Mouse (Mus musculus) neural tube, embryonic 14.5 days (tissue): Measurements from ENCODE around the gene Cfap157. TPM values are rescaled to one million over a fixed set of nuclear protein-coding genes. Genes with fewer than 3 reads are reported as not detected.

Source experiments
- ATAC-seq: fragments of 200-750 bp; cut with Nextera tagmentation; 2 replicates; pipeline ENCODE4 v1.8.0; 2017; ENCODE audit warnings: low read depth, mild to moderate bottlenecking, moderate TSS enrichment, moderate library complexity
- H3K27ac ChIP-seq: fragments of 300-500 bp; sonication (generic); 2 replicates; pipeline ENCODE4 v1.5.1; 2014; ENCODE audit warnings: low read depth, mild to moderate bottlenecking, control low read depth, low read length, moderate library complexity, mixed read lengths
- H3K27me3 ChIP-seq: fragments of 300-500 bp; sonication (generic); 2 replicates; pipeline ENCODE4 v1.6.1; 2014; ENCODE audit warnings: low read length; ENCODE audit not compliant: control insufficient read depth, insufficient read depth
- H3K36me3 ChIP-seq: fragments of 300-500 bp; sonication (generic); 2 replicates; pipeline ENCODE4 v1.6.1; 2014; ENCODE audit warnings: low read length, mixed read lengths; ENCODE audit not compliant: control insufficient read depth, insufficient read depth
- H3K4me1 ChIP-seq: fragments of 300-500 bp; sonication (generic); 2 replicates; pipeline ENCODE4 v1.6.1; 2014; ENCODE audit warnings: low read length; ENCODE audit not compliant: control insufficient read depth, insufficient read depth
- H3K4me2 ChIP-seq: fragments of 300-500 bp; sonication (generic); 2 replicates; pipeline ENCODE4 v1.6.1; 2014; ENCODE audit warnings: mild to moderate bottlenecking, low read depth, low read length, control low read depth
- H3K4me3 ChIP-seq: fragments of 300-500 bp; sonication (generic); 2 replicates; pipeline ENCODE4 v1.5.1; 2014; ENCODE audit warnings: low read depth, low read length, control low read depth, mixed read lengths
- H3K9ac ChIP-seq: fragments of 300-500 bp; sonication (generic); replicated peaks from 2 replicates; pipeline ENCODE4 v1.6.1; 2014; ENCODE audit warnings: low read depth, mild to moderate bottlenecking, control low read depth, low read length, mixed read lengths
- H3K9me3 ChIP-seq: fragments of 300-500 bp; sonication (generic); 2 replicates; pipeline ENCODE4 v1.6.1; 2016; ENCODE audit warnings: low read length; ENCODE audit not compliant: control insufficient read depth
- WGBS: fragments of 180-500 bp; shearing (Covaris S2); extraction: QIAGEN DNeasy Blood & Tissue Kit; methylation state at CpG from one replicate; pipeline ENCODE4 v1.1.7; 2014; 5-methylcytosine and 5-hydroxymethylcytosine counted together
- polyA plus RNA-seq: library from polyadenylated mRNA; unstranded; fragments of >200 nt; fragmentation: Nextera tagmentation; extraction: Ambion mirVana; gene quantifications from 2 replicates; pipeline ENCODE4 v1.2.1, GENCODE M21; 2014

Gene Cfap157
- polyA plus RNA-seq, 1 experiment from 2014 or later, result 0.48 TPM

DNA sequence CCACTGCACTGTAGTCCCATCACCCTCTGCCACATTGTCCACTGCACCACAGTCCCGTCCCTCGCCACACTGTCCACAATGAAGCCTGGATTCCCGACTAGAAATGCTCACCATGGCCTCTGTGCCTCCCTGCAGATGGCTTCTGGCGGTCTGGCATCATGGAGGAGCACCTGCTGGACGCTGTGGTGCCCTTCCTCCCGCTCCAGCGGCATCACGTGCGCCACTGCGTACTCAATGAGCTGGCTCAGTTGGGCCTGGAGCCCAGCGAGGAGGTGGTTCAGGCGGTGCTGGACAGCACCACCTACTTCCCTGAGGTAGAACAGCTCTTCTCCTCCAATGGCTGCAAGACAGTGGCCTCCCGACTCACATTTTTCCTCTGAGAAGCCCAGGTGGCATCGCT, 22.9 kb downstream of the Cfap157 start:
- H3K4me2 ChIP-seq, result no peak overlapping the region
- no peak for ATAC-seq
- WGBS, result 88% methylated on average over 14 of the region's 14 CpGs
- no peak overlapping the region for H3K4me3 ChIP-seq
- H3K9ac ChIP-seq, result no peak overlapping the region
- no peaks in the 10 kb centered on the region for H3K27me3 ChIP-seq
- peaks cover 15% of the 10 kb centered on the region for H3K36me3 ChIP-seq
- H3K9me3 ChIP-seq, result no peaks in the 10 kb centered on the region
- no peak overlapping the region for H3K27ac ChIP-seq
- H3K4me1 ChIP-seq, result peaks cover 5% of the 10 kb centered on the region

DNA sequence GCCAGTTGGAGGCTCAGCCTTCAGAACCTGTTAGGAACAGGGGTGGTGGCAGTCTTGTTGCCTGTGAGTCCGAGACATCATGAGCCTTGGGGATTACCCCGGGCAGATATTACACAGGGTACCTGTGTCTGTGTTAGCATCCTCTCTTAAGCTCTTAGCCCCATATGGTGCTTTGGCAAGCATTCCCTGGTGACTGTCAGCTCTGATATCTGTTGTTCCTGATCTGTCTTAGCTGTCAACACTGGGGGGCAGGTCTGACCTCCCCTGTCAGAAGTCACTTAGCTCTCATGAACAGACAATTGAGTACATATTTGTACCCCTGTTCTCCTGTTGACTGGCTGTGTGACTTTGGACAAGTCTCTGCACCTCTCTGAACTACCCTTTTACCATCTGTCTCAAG, 25.2 kb downstream of the Cfap157 start:
- Histone ChIP-seq H3K4me2 (no peak overlapping the region), H3K9me3 (no peaks in the 10 kb centered on the region), H3K4me3 (no peak overlapping the region), H3K27ac (no peak overlapping the region), H3K36me3 (peaks cover 24% of the 10 kb centered on the region), H3K27me3 (no peaks in the 10 kb centered on the region), H3K4me1 (peaks cover 5% of the 10 kb centered on the region), H3K9ac (no peak overlapping the region)
- 85% methylated on average over 2 of the region's 2 CpGs for WGBS
- no peak for ATAC-seq

DNA sequence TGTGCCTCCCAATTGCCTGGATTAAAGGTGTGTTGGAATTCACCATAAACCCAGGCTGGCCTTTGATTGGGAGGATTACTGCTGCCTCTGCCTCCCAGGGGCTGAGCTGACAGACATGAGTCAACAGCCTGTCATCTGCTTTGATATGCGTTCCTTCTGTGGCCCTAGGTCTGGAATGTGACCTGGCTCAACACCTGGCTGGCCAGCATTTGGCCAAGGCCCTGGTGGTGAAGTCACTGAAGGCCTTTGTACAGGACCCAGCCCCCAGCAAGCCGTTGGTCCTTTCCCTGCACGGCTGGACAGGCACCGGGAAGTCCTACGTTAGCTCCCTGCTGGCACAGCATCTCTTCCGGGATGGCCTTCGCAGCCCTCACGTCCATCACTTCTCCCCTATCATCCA, 25.7 kb downstream of the Cfap157 start:
- Histone ChIP-seq H3K36me3 (peaks cover 26% of the 10 kb centered on the region), H3K27me3 (no peaks in the 10 kb centered on the region), H3K9ac (0 out of 2 replicates have a peak overlapping the region, but pooled peaks have one; percentile 16), H3K4me1 (peaks cover 5% of the 10 kb centered on the region), H3K4me2 (no peak overlapping the region), H3K4me3 (no peak overlapping the region), H3K27ac (no peak overlapping the region), H3K9me3 (no peaks in the 10 kb centered on the region)
- no peak for ATAC-seq
- WGBS, result 72% methylated on average over 8 of the region's 8 CpGs

DNA sequence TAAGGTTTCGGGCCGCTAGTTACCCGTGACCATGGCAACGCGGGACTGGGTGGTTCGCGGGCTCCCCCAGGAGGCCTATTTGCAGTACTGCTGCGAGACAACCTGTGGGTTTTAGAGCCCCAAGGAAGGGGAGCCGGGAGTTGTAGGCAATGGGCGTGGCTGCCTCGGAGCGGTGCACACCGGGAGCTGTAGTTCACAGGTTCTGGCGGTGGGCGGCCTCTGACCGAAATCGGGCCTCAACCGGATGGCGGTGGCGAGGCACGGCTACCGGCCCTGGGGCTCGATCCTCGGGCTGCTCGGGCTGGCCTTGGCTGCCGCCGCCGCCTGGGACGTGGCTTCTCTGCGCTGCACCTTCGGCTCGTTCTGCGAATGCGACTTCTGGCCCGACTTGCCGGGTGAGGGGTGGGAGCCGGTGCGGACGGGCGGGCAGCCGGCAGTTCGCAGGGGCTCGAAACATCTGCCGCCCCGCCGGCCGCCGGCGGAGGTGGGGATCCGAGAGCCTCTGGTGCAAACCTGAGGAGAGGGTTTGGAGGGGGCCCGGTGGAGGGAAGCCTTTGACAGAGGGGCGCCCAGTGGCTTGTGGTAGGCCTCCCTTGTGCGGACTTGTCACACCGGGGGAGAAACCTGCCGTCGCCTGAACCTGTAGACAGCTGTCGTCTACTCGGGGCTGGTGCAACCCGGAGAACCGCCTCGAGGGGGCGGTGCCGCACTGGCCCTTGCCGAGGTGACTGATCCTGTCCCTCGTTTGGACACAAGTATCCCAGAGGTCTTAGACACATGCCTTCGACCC, 27.0 kb downstream of the Cfap157 start, which contains the start of gene Tor2a:
TSS of gene Tor2a (plus strand) at position 179 of the 790 bp plus-strand sequence.
- under 1% methylated on average over 52 of the region's 66 CpGs for WGBS

DNA sequence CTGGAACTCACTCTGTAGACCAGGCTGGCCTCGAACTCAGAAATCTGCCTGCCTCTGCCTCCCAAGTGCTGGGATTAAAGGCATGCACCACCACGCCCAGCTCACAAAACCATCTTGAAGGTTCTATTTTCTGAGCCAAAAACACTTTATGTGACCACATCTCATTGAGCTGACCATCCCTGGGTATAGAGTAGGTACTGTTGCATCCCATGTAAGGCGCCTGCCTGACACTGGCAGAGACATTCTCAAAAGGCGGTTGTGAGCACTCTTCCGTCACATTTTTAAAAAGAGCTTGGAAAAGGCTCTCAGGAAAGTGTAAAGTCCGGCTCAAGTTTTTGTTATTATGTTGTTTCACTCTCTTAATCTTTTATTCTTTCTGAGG, 27.6 kb downstream of the Cfap157 start:
- no peak overlapping the region for H3K27ac ChIP-seq
- peaks cover 39% of the 10 kb centered on the region for H3K36me3 ChIP-seq
- H3K4me2 ChIP-seq, result peak overlapping the region; percentile 18; the same call in 1 of the 2 replicates
- ATAC-seq, result peak; percentile 39; the same call in 1 of the 2 replicates
- H3K9me3 ChIP-seq, result no peaks in the 10 kb centered on the region
- H3K9ac ChIP-seq, result no peak overlapping the region
- no peak overlapping the region for H3K4me3 ChIP-seq
- WGBS, result 32% methylated on average over 6 of the region's 6 CpGs
- H3K27me3 ChIP-seq, result no peaks in the 10 kb centered on the region
- H3K4me1 ChIP-seq, result peaks cover 9% of the 10 kb centered on the region

More for the DNA sequence above, 27.0 kb downstream of the Cfap157 start, which contains the start of gene Tor2a:
- Histone ChIP-seq H3K9me3 (no peaks in the 10 kb centered on the region), H3K4me2 (peak within 1 kb of the TSS; percentile 46), H3K4me1 (peaks cover 5% of the 10 kb centered on the region), H3K36me3 (peaks cover 38% of the 10 kb centered on the region), H3K27me3 (no peaks in the 10 kb centered on the region), H3K4me3 (peak within 1 kb of the TSS; percentile 76), H3K9ac (peak within 1 kb of the TSS; percentile 87), H3K27ac (peak within 1 kb of the TSS; percentile 88)
- peak; percentile 92 for ATAC-seq

DNA sequence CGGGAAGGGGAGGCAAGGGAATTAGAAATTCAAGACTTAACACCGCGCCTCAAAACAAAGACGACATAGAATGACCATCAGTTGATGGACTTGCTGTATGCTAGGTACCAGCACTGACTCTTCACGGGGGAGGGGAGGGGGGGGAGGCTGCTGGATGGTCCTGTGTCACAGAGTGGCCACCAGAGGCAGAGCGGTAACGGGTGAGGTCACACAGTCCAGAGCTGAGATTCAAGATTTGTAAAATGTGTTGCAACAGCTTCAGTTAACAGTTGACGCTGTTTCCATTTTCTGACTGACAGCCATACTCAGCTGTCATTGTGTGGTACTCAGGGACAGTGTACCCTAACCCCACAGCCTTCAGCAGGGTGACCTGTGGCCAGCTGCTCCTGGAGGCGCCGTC, 32.0 kb downstream of the Cfap157 start:
- Histone ChIP-seq H3K9me3 (no peaks in the 10 kb centered on the region), H3K27me3 (no peaks in the 10 kb centered on the region), H3K4me1 (0 out of 2 replicates have a peak, but pooled peaks cover 17% of the 10 kb centered on the region), H3K4me2 (peak overlapping the region; percentile 32), H3K9ac (0 out of 2 replicates have a peak overlapping the region, but pooled peaks have one; percentile 11), H3K4me3 (no peak overlapping the region), H3K36me3 (peaks cover 51% of the 10 kb centered on the region), H3K27ac (no peak overlapping the region)
- WGBS, result 59% methylated on average over 10 of the region's 10 CpGs
- ATAC-seq, result no peak

DNA sequence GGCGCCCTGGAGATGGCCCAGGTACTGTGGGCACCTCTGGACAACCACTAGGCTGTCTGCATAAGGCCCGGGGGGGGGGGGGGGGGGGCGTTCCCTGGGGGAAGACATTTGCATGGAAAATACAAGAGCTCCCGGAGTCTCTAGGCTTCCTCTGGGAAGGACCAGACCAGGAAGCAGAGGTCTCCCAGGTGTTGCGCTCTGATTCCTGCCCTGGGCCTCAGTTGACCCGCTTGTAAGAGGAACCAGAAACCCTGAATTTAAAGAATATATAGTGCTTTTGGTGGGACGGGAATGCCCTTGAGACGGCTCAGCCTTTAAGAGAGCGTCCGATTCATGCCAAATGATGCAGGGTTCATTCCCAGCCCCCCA, 32.6 kb downstream of the Cfap157 start:
- H3K4me3 ChIP-seq, result peak overlapping the region; percentile 9; the same call in 1 of the 2 replicates
- WGBS, result 17% methylated on average over 8 of the region's 10 CpGs
- H3K27ac ChIP-seq, result no peak overlapping the region
- ATAC-seq, result no peak
- H3K9ac ChIP-seq, result 0 out of 2 replicates have a peak overlapping the region, but pooled peaks have one; percentile 32
- 0 out of 2 replicates have a peak, but pooled peaks cover 17% of the 10 kb centered on the region for H3K4me1 ChIP-seq
- H3K36me3 ChIP-seq, result peaks cover 56% of the 10 kb centered on the region
- H3K27me3 ChIP-seq, result no peaks in the 10 kb centered on the region
- H3K9me3 ChIP-seq, result no peaks in the 10 kb centered on the region
- H3K4me2 ChIP-seq, result peak overlapping the region; percentile 32

DNA sequence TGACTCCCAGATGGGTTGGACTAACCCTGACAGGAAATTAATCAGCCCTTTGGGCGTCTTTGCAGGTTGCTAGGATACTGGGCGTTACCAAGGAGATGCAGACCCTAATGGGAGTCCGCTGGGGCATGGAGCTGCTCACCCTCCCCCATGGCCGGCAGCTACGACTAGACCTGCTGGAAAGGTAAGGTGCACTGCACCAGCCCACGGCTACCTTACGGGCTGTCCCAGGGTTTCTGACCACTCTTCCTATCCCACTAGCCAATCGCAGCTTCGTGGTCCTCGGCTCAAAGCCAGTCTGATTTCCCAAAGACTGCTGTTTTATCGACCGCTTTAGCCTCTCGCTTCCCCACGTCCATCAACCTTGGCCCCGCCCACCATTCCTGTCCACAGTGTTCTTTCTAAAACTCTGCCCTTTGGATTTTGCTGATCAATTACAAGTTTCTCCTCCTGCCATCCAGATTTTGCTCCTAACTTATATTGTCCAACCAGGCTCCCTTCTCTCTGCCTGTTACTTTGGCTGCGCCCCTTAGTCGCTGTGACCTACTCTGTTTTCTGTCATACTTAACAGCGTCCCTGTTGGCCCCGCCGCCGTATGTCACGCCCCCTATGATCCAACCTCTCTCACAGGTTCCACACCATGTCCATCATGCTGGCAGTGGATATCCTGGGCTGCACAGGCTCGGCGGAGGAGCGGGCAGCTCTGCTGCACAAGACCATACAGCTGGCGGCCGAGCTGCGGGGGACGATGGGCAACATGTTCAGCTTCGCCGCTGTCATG, 33.2 kb downstream of the Cfap157 start:
- H3K9me3 ChIP-seq, result no peaks in the 10 kb centered on the region
- ATAC-seq, result peak; percentile 77
- H3K4me3 ChIP-seq, result peak overlapping the region; percentile 9; the same call in 1 of the 2 replicates
- peaks cover 61% of the 10 kb centered on the region for H3K36me3 ChIP-seq
- H3K27ac ChIP-seq, result no peak overlapping the region; the same call in 1 of the 2 replicates
- H3K4me1 ChIP-seq, result 0 out of 2 replicates have a peak, but pooled peaks cover 17% of the 10 kb centered on the region
- 11% methylated on average over 31 of the region's 31 CpGs for WGBS
- H3K9ac ChIP-seq, result 0 out of 2 replicates have a peak overlapping the region, but pooled peaks have one; percentile 32
- no peaks in the 10 kb centered on the region for H3K27me3 ChIP-seq
- H3K4me2 ChIP-seq, result peak overlapping the region; percentile 32
